In the genomic region with DNA sequence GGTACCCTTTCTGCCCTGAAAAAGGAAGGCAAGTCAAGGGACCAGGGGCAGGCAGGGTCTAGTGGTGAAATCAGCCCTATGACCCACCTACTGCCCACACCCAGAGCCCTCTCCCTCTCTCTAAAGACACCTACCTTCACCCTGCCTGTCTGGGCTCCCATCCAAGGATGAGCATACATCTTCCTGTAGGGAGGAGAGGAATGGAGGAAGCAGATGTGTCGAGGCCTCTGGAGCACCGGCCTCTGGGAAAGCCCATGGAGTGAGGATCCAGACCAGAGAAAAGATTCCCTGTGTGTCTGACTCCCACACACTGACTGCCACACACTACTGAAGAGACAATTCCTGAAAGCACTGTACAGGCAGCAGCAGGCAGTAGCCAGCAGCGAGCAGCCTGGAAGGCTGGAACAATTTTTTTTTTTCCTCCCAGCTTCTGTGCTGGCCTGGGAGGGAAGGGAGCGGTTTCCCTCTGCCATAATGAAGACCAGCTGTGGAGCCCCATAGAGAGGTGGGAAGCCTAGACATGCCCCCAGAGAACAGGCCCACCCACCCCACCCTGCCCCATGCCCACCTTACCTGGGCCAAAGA, we compare ENCODE assay signal across 11 mouse cellular contexts. TPM values are rescaled to one million over a fixed set of nuclear protein-coding genes. Genes with fewer than 3 reads are reported as not detected.
DNase-seq lines count a peak whose midpoint lies in the region; ATAC-seq lines count a peak whose summit lies in the region.
"Had no signal": no experiment of that assay in that cellular context is flagged by ENCODE, and none has a peak within 500 bp of the region (broad histone marks: within the 10 kb centered on the region; RNA-seq: fewer than 3 reads in every experiment).

No protein-coding gene starts in this region.

- peaks cover 12% of the 10 kb centered on the region for H3K4me1 ChIP-seq in hindbrain, embryonic 13.5 days (replicated peaks)
- peaks cover 22% of the 10 kb centered on the region for H3K4me1 ChIP-seq in hindbrain, embryonic 12.5 days
- 0 out of 2 replicates have a peak, but pooled peaks cover 13% of the 10 kb centered on the region for H3K4me1 ChIP-seq in neural tube, embryonic 15.5 days

- peaks cover 13% of the 10 kb centered on the region for H3K27me3 ChIP-seq in hindbrain, embryonic 13.5 days
- H3K27me3 ChIP-seq in hindbrain, embryonic 12.5 days = peaks cover 12% of the 10 kb centered on the region; the same call in 1 of the 2 replicates
- H3K27me3 ChIP-seq in neural tube, embryonic 15.5 days (replicated peaks) = peaks cover 8% of the 10 kb centered on the region; the same call in 1 of the 2 replicates

- H3K36me3 ChIP-seq in hindbrain, embryonic 13.5 days = no peaks in the 10 kb centered on the region
- no peaks in the 10 kb centered on the region for H3K36me3 ChIP-seq in hindbrain, embryonic 12.5 days
- no peaks in the 10 kb centered on the region for H3K36me3 ChIP-seq in neural tube, embryonic 15.5 days
- H3K36me3 ChIP-seq: stomach, embryonic 15.5 days had no signal

- peak; percentile 31 for DNase-seq in right cerebral cortex, adult 18-20 months
- DNase-seq in right cerebral cortex, postnatal 4 days = no peak
- peak; percentile 57 for DNase-seq in forelimb bud, embryonic 11.5 days (ENCODE audit: low read depth, low spot score)
- no peak for DNase-seq in kidney, postnatal 25 days
- DNase-seq: heart, postnatal 36 days had no signal

- 0 out of 2 replicates have a peak overlapping the region, but pooled peaks have one; percentile 19 for H3K9ac ChIP-seq in hindbrain, embryonic 13.5 days
- no peak overlapping the region for H3K9ac ChIP-seq in hindbrain, embryonic 12.5 days
- no peak overlapping the region for H3K9ac ChIP-seq in neural tube, embryonic 15.5 days (replicated peaks)
- H3K9ac ChIP-seq: stomach, embryonic 15.5 days had no signal

- ATAC-seq in hindbrain, embryonic 13.5 days (ENCODE audit: low FRiP score) = no peak
- no peak for ATAC-seq in hindbrain, embryonic 12.5 days (ENCODE audit: low FRiP score)
- no peak for ATAC-seq in neural tube, embryonic 15.5 days (ENCODE audit: low FRiP score)
- no peak for ATAC-seq in monocyte, adult 5-6 weeks (replicated peaks; ENCODE audit: insufficient number of reproducible peaks, low FRiP score, low TSS enrichment, poor library complexity, severe bottlenecking)

- 71% methylated on average over 4 of the region's 4 CpGs for WGBS in hindbrain, embryonic 13.5 days
- 62% methylated on average over 4 of the region's 4 CpGs for WGBS in hindbrain, embryonic 12.5 days
- 57% methylated on average over 4 of the region's 4 CpGs for WGBS in neural tube, embryonic 15.5 days

- H3K27ac ChIP-seq in hindbrain, embryonic 13.5 days = no peak overlapping the region
- no peak overlapping the region for H3K27ac ChIP-seq in hindbrain, embryonic 12.5 days
- H3K27ac ChIP-seq in neural tube, embryonic 15.5 days (replicated peaks) = 0 out of 2 replicates have a peak overlapping the region, but pooled peaks have one; percentile 9
- H3K27ac ChIP-seq: stomach, embryonic 15.5 days had no signal

- no peak overlapping the region for H3K4me2 ChIP-seq in hindbrain, embryonic 13.5 days
- H3K4me2 ChIP-seq in hindbrain, embryonic 12.5 days (replicated peaks) = no peak overlapping the region
- H3K4me2 ChIP-seq in neural tube, embryonic 15.5 days = no peak overlapping the region
- H3K4me2 ChIP-seq: stomach, embryonic 15.5 days had no signal

- H3K4me3 ChIP-seq in hindbrain, embryonic 13.5 days = no peak overlapping the region
- no peak overlapping the region for H3K4me3 ChIP-seq in hindbrain, embryonic 12.5 days
- no peak overlapping the region for H3K4me3 ChIP-seq in neural tube, embryonic 15.5 days (replicated peaks)
- H3K4me3 ChIP-seq: stomach, embryonic 15.5 days had no signal

- H3K9me3 ChIP-seq in hindbrain, embryonic 13.5 days = no peaks in the 10 kb centered on the region
- H3K9me3 ChIP-seq in hindbrain, embryonic 12.5 days (replicated peaks) = no peaks in the 10 kb centered on the region
- no peaks in the 10 kb centered on the region for H3K9me3 ChIP-seq in neural tube, embryonic 15.5 days (replicated peaks)
- H3K9me3 ChIP-seq: stomach, embryonic 15.5 days had no signal

RNA-seq across cellular contexts. Expression of gene Ptpn7, which starts 6.0 kb away (rescaled TPM):
- polyA plus RNA-seq in hindbrain, embryonic 13.5 days (2015; fragmentation: Nextera tagmentation; extraction: Ambion mirVana) = 0.62 and 0.88 TPM in 2 replicates
- polyA plus RNA-seq in hindbrain, embryonic 12.5 days (2016; fragmentation: Nextera tagmentation; extraction: Ambion mirVana) = 1.2 TPM in 2 replicates
- polyA plus RNA-seq in neural tube, embryonic 15.5 days (2015; fragmentation: Nextera tagmentation; extraction: Ambion mirVana) = 0.36 and 15.5 TPM in 2 replicates
- 25.1 to 87.0 TPM (median 26.0 TPM) in 3 replicates for total RNA-seq in monocyte, adult 5-6 weeks (2017)

RNA-seq across cellular contexts. Expression of gene Arl8a, which starts 20.1 kb away (rescaled TPM):
- 284 and 285 TPM in 2 replicates for polyA plus RNA-seq in hindbrain, embryonic 13.5 days (2015; fragmentation: Nextera tagmentation; extraction: Ambion mirVana)
- 171 and 183 TPM in 2 replicates for polyA plus RNA-seq in hindbrain, embryonic 12.5 days (2016; fragmentation: Nextera tagmentation; extraction: Ambion mirVana)
- 314 and 353 TPM in 2 replicates for polyA plus RNA-seq in neural tube, embryonic 15.5 days (2015; fragmentation: Nextera tagmentation; extraction: Ambion mirVana)
- total RNA-seq in monocyte, adult 5-6 weeks (2017) = 52.6 to 85.7 TPM (median 55.1 TPM) in 3 replicates

RNA-seq across cellular contexts. Expression of gene Lgr6, which starts 21.5 kb away (rescaled TPM):
- polyA plus RNA-seq in hindbrain, embryonic 13.5 days (2015; fragmentation: Nextera tagmentation; extraction: Ambion mirVana) = 0.47 and 0.92 TPM in 2 replicates
- polyA plus RNA-seq in hindbrain, embryonic 12.5 days (2016; fragmentation: Nextera tagmentation; extraction: Ambion mirVana) = 0.70 and 0.90 TPM in 2 replicates
- 1.6 TPM in 2 replicates for polyA plus RNA-seq in neural tube, embryonic 15.5 days (2015; fragmentation: Nextera tagmentation; extraction: Ambion mirVana)
- 0.10 to 0.32 TPM in 2 of 3 replicates, not detected in the other for total RNA-seq in monocyte, adult 5-6 weeks (2017)

RNA-seq across cellular contexts. Expression of gene Gpr37l1, which starts 40.9 kb away (rescaled TPM):
- 0.35 and 0.41 TPM in 2 replicates for polyA plus RNA-seq in hindbrain, embryonic 13.5 days (2015; fragmentation: Nextera tagmentation; extraction: Ambion mirVana)
- 0.10 and 0.12 TPM in 2 replicates for polyA plus RNA-seq in hindbrain, embryonic 12.5 days (2016; fragmentation: Nextera tagmentation; extraction: Ambion mirVana)
- polyA plus RNA-seq in neural tube, embryonic 15.5 days (2015; fragmentation: Nextera tagmentation; extraction: Ambion mirVana) = 1.4 and 1.7 TPM in 2 replicates
- total RNA-seq in monocyte, adult 5-6 weeks (2017) = not detected in 3 replicates
- polyA plus RNA-seq: lung, embryonic 16.5 days had no signal

Comparison
In these comparisons a context has a peak if more than half of its experiments do, and no peak if none do; other contexts are left out.
1. DNase-seq: peak in right cerebral cortex, adult 18-20 months (single experiment) and forelimb bud, embryonic 11.5 days (single experiment); none in right cerebral cortex, postnatal 4 days (single experiment) and kidney, postnatal 25 days (0 of 2).